Mouse (Mus musculus) urinary bladder, adult 2 months (tissue): ENCODE data around the gene Nxt1. TPM values are rescaled to one million over a fixed set of nuclear protein-coding genes. Genes with fewer than 3 reads are reported as not detected.

Experiments
- DNase-seq: peaks from one replicate; pipeline ENCODE4 v3.0.0; 2022; ENCODE audit warnings: low spot score
- polyA plus RNA-seq: library from polyadenylated mRNA; depleted of rRNA; stranded (reverse); fragments of >200 nt; gene quantifications from 2 replicates; pipeline ENCODE4 v1.2.3, GENCODE M21; 2012; rRNA removed

Gene Nxt1
- polyA plus RNA-seq, result 26.0 and 41.5 TPM in 2 replicates

- peak; percentile 100 for DNase-seq
Measured at GRCm38 (mm10) chr2:148672199-148673096, at the start of gene Nxt1. TSS of gene Nxt1 (plus strand) at chr2:148672601.

GRCm38 (mm10) chr2:148623067-148623466 lies 49.3 kb upstream of the Nxt1 start:
- DNase-seq, result no peak

- no peak for DNase-seq
Measured at GRCm38 (mm10) chr2:148624484-148624883, 47.9 kb upstream of the Nxt1 start.

GRCm38 (mm10) chr2:148627011-148627471 lies 45.4 kb upstream of the Nxt1 start:
- no peak for DNase-seq

- DNase-seq, result no peak
Measured at GRCm38 (mm10) chr2:148631011-148631410, 41.4 kb upstream of the Nxt1 start.

- DNase-seq, result no peak
Measured at GRCm38 (mm10) chr2:148631602-148632001, 40.8 kb upstream of the Nxt1 start.

- no peak for DNase-seq
Measured at GRCm38 (mm10) chr2:148634466-148634865, 37.9 kb upstream of the Nxt1 start.

GRCm38 (mm10) chr2:148642610-148643370 lies 29.6 kb upstream of the Nxt1 start:
- DNase-seq, result no peak

- no peak for DNase-seq
Measured at GRCm38 (mm10) chr2:148644421-148645000, 27.9 kb upstream of the Nxt1 start.

- DNase-seq, result no peak
Measured at GRCm38 (mm10) chr2:148650587-148651357, 21.6 kb upstream of the Nxt1 start.

GRCm38 (mm10) chr2:148654961-148655360 lies 17.4 kb upstream of the Nxt1 start:
- no peak for DNase-seq

- DNase-seq, result no peak
Measured at GRCm38 (mm10) chr2:148663458-148663857, 8.9 kb upstream of the Nxt1 start.

GRCm38 (mm10) chr2:148677801-148678200 lies 5.4 kb downstream of the Nxt1 start:
- peak; percentile 39 for DNase-seq

- no peak for DNase-seq
Measured at GRCm38 (mm10) chr2:148679346-148679745, 6.9 kb downstream of the Nxt1 start.

- DNase-seq, result peak; percentile 99
Measured at GRCm38 (mm10) chr2:148680775-148681291, 8.4 kb downstream of the Nxt1 start, which contains the start of gene Gzf1. TSS of gene Gzf1 (plus strand) at chr2:148681023.

GRCm38 (mm10) chr2:148681461-148681891 lies 9.1 kb downstream of the Nxt1 start:
- DNase-seq, result no peak

- DNase-seq, result no peak
Measured at GRCm38 (mm10) chr2:148683031-148683430, 10.6 kb downstream of the Nxt1 start.

GRCm38 (mm10) chr2:148684972-148685371 lies 12.6 kb downstream of the Nxt1 start:
- DNase-seq, result no peak

- DNase-seq, result no peak
Measured at GRCm38 (mm10) chr2:148685709-148686108, 13.3 kb downstream of the Nxt1 start.

- no peak for DNase-seq
Measured at GRCm38 (mm10) chr2:148686862-148687261, 14.5 kb downstream of the Nxt1 start.

- no peak for DNase-seq
Measured at GRCm38 (mm10) chr2:148687971-148688370, 15.6 kb downstream of the Nxt1 start.
